Mouse (Mus musculus): ENCODE data around the gene Nedd9.

DNA sequence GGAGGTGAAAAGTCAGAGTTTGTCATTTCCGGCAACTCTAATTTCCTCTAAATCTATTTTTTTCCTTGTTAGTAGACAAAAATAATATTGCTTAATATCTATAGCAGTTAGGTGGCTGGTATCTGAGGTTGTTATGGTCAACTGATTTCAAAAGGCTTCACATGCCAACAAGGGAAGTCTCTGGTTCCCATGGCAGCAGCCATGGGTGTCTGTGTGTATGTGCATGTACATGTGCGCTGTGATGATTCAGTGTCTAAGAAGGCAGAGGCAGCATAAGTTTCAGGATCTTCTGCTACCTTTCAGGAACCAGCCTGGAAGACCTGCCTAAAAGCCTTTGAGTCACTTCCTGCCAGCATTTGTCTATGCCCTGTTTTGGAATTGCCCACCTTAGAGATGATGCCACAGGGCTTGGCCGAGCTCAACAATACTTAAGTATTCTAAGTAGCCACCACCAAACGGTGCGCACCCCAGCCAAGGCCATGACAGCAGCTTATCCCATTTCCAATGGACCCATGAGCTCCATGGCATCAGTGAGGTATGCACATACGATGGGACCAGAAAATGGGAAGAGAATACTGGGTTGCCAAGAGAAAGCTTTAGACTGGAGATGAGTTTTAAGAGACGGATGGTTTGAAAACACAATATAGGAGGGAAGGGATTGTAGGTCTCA, 155.4 kb downstream of the Nedd9 start:
- TF ChIP-seq CHD2 (IDR thresholded peaks at IDR 0.05; ENCODE audit: low read depth, low read length) (no peak), MAFK (IDR thresholded peaks at IDR 0.05; ENCODE audit: insufficient read depth, low read depth, low read length) (no peak), ZC3H11A (IDR thresholded peaks at IDR 0.05; ENCODE audit: borderline replicate concordance, low read depth, low read length) (no peak), ZNF384 (IDR thresholded peaks at IDR 0.05; ENCODE audit: low read depth, low read length) (no peak), HCFC1 (IDR thresholded peaks at IDR 0.05; ENCODE audit: borderline replicate concordance, insufficient read depth, low read length) (no peak)

Measured in ES-E14 (cell line).